Mouse (Mus musculus) c-Kit-positive CD71-positive TER-119-negative erythroid progenitor cells, embryonic 14.5 days (primary cell): Measurements from ENCODE around the gene Zfp101.
A peak's percentile ranks its signal among the peaks of the same experiment; 100 is the strongest.

Experiments
- DNase-seq: peaks from one replicate; pipeline ENCODE4 v3.0.0-alpha.2; 2013; ENCODE audit warnings: low read depth

The Zfp101 gene

DNA sequence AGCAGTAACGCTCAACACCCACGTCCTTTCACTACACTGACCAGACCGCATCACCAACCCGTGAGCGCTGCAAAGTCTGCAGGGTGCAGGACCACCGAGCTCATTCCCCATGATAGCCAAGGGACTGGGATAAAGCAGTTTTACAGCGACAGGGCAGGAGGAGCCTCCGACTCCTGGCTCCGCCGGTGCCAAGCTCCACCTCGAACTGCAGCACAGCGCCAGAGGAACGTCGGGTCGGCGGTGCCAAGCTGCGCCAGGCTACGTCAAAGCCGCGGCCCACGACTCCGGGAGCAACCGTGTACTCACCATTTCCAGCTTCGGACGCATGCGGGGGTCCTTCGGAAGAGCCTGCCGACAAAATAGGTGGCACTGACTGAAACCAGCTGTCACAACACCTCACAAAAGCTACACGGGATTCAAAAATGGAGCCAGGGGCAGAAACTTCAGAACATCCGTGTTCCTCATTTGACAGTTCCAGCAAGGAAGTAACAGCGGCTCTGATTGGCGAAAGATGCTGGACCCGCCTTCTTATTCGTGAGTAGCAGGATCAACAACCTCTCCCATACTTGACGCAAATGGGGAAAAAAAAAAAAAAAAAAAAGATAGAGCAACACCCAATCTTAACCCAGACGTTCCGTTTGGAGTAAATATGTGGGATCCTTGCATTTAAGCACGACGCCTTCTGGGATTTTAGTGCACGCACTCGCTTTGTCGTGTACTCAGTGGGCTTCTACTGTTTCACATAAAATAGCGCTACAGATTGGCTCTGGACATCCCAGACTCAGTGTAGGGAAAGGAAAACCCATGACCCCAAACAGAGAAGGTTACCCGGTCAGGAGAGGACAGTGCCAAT lies at the start of gene Zfp101:
TSS of gene Zfp101 (minus strand) at position 460 of the 853 bp plus-strand sequence.
- DNase-seq: peak; percentile 93

DNA sequence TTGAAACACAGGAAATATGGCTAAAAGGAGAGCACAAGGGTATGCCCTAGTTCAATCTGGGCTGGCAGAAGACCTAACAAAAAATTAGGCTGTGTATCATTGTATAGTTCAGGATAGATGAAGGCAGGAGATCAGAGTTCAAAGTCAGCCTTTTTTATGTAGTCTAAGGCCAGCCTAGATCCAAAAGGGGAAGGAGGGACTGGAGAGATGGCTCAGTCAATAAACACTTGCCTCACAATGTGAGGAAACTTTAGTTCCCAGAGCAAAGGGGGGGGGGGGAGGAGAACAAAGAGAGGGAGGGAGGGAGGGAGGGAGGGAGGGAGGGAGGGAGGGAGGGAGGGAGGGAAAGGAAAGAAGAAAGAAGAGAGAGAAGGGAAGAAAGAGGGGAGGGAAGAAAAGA lies 46.7 kb upstream of the Zfp101 start:
- no peak for DNase-seq

DNA sequence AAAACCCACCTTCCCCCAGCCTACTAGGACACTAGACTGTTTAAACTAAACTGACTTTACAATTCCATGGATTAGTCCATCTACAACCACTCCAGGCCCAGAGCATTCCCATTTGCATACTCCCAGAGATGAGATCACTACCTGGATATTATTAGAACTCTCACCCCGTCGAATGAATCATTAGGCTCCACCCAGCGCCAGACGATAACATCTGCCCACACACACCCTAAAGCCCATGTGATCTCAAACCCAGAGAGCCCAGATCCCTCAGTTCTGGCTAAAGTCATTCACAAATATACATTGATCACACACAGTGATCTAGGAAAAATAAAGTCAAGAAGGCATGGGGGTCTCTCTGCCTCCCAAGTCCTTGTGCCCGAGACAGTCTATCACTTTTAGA lies 45.5 kb upstream of the Zfp101 start:
- DNase-seq: no peak

DNA sequence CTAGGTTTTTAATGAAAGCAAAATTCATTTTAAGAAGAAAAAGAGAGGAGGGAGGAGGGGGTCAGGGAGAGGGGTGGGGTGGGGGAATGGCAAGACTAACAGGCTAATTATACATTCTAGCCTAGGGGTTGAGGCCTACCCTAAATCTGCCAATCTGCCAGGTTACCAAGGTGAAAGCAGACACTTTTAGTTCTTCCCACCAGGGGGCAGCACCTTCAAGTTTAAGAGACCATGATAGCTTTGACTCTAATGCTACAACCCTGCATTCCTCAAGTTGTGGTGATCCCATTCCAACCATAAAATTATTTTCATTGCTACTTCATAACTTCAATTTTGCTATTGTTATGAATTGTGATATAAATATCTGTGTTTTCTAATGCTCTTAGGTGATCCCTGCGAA lies 44.7 kb upstream of the Zfp101 start:
- DNase-seq: peak; percentile 63

DNA sequence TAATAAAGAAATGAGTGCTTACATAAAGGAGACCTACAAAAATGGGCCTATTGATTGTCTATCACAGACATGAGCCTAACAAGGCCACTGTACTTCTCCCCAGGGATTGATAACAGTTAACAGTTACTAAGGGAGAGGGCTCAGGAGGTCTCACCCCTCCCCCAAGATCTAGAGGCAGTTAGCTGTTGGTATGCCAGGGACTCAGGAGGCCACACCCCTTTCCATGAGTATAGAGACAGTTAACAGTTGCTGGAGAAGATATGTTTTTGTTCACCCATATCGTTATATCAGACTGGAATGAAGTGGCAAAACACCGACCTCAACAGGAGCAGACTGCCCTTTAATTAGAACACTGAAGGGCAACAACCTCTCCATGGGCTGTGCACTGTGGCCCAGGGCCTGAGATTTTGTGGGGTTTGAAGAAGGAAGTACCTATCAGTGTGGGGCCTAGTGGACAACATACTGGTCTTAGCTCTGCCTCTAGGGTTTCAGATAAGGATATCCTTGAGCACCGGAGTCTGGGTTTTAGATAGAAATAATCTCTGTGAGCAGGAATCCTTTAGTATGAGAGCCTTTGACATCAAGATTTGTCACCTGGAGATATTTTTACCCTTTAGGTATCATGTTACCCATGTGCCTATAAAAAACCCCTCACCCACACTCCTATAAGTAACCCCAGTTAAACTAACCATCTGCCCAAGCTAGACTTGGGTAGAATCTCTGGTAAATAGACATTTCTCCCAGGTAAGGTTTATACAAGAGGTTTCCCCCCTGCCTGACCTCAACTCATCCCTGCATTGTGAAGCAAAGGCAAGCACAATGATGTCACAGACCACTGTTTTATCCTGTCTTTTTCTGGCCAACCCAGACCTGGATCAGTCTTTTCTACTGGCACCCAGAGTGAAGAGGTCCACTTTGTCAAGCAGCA lies 37.8 kb upstream of the Zfp101 start, which contains the start of gene Actl9:
TSS of gene Actl9 (plus strand) at position 878 of the 928 bp plus-strand sequence.
- no peak for DNase-seq

DNA sequence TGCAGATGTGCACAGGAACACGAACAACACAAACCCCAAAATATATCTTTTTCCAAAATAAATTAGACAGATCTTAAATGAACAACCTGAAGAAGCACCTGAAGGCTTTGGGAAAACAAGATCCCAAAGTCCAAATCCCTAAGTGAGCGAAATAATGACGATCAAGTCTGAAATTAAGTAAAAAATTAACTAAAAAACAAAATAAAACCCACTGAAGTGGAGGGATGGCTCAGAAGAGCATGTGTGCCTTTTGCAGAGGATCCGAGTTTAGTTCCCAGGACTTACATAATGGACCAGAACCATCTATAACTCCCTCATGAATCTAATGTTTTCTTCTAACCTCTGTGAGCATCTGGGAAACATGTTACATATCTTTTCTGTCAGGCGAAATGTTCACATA lies 2.2 kb downstream of the Zfp101 start:
- no peak for DNase-seq

DNA sequence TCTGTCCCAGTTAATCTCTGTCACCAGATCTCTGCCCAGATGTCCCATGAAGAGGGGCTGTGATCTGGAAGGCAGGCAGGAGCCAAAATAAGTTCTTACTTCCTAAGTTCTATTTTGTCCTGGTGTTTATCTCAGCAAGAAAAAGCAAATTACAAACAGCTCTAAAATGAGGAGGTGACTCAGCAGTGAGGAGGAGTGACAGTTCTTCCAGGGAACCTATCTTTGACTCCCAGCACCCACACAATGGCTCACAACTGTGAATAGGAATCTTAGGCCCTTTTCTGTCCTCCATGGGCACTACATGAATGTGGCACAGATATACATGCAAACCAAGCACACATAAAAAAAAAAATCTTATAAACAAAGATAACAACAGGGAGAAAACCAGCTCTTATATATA lies 8.7 kb downstream of the Zfp101 start:
- no peak for DNase-seq

DNA sequence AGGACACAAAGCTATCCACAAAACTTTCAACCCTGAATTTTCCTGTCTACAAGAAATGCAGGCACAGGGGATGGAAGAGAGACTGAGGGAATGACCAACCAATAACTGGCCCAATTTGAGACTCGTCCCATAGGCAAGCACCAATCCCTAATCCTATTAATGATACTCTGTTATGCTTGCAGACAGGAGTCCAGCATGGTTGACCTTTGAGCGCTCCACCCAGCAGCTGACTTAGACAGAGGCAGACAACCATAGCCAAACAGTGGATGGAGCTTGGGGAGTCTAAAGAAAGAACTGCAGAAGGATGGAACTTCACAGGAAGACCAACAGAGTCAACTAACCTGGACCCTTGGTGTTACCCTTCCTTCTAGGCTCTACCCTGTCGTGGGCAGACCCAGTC lies 21.6 kb downstream of the Zfp101 start:
- no peak for DNase-seq

DNA sequence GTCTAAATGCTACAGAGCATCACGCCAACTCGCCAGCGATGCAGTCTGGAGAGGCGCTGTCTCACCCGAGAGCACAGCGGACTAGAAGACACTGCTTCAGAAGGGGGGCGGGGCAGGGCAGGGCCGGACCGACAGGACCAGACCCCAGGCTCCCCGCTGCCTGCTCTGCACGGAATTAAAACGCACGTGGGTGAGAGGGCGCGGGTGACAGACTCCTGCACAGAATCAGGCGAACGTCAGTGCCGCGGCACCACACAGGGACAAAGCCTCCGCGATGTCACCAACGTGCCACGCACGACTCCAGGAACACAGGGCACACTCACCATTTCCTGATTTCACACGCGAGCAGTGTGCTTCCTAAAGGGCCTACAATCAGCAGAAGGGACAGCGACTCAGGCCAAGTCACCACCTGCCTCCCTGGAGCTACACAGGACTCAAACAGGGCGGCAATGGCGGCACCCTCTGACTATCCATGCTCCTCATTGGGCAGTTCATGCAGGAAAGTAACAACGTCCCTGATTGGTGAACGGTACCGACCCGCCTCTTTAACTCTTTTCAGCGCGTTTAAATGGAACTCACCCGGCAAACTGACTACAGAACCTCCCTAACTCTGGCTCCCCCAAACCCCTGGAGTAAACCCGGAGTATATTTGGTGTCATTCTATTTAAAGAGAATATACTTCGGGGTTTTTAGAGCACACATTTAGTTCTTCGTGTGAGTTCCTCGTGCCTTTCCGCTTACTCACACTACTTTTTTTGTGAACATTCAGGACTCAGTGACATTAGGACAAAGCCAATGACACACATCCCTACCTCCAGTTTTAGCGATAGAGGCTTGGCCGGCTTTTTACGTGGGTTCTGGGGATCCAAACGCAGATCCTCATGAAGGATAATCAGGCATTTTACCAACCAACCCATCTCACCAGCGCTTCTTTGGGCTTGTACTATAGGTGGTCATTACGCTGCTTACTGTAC lies 35.7 kb downstream of the Zfp101 start, which contains the start of gene Zfp81:
TSS of gene Zfp81 (minus strand) at position 468 of the 974 bp plus-strand sequence.
- peak; percentile 85 for DNase-seq

DNA sequence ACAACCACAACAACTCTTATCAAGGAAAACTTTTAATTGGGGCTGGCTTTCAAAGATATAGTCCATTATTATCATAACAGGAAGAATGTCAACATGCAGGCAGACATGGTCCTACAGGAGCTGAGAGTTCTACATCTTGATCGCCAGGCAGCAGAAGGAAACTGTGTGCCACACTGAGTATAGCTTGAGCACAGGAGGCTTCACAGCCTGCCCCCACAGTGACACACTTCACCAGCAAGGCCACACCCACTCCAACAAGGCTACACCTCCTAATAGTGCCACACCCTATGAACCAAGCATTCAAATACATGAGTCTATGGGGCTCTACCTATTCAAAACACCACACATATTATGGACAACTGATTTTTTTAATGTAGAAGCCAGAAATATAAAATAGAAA lies 41.5 kb downstream of the Zfp101 start:
- no peak for DNase-seq
